Mouse (Mus musculus) hematopoietic multipotent progenitor cell, adult 10-12 weeks (in vitro differentiated cells): Measurements from ENCODE around the gene Myocos. TPM values are rescaled to one million over a fixed set of nuclear protein-coding genes. Genes with fewer than 3 reads are reported as not detected.

Experiments used
- polyA plus RNA-seq: library from polyadenylated mRNA; stranded (reverse); fragments of >175 nt; gene quantifications from 2 replicates; pipeline ENCODE4 v1.2.3, GENCODE M21; 2012; ENCODE audit warnings: low replicate concordance

Myocos gene
- not detected in 2 replicates for polyA plus RNA-seq

GRCm38 (mm10) chr1:162658119-162658518 lies at the start of gene Myocos:
Gene Myocos, minus strand, starts transcription at chr1:162658219.

GRCm38 (mm10) chr1:162639051-162639750 lies 18.8 kb downstream of the Myocos start, which contains the start of gene Myoc:
Gene Myoc, plus strand, starts transcription at chr1:162639155.

Other genes starting within 250 kb of the Myocos start
- gene Dnm3, start 180.2 kb downstream of the Myocos start, polyA plus RNA-seq = 2.2 and 2.3 TPM in 2 replicates
- gene Mettl13, start 109.7 kb downstream of the Myocos start, polyA plus RNA-seq = 3.6 and 5.9 TPM in 2 replicates
- 25.3 and 29.2 TPM in 2 replicates for gene Vamp4, start 87.7 kb downstream of the Myocos start, polyA plus RNA-seq
- 0.12 TPM in 1 of 2 replicates, not detected in the other for gene Myoc, start 19.1 kb downstream of the Myocos start, polyA plus RNA-seq
- 43.4 and 94.0 TPM in 2 replicates for gene Prrc2c, start 82.3 kb upstream of the Myocos start, polyA plus RNA-seq
- not detected in 2 replicates for gene Fmo4, start 155.8 kb upstream of the Myocos start, polyA plus RNA-seq
- not detected in 2 replicates for gene Fmo1, start 208.4 kb upstream of the Myocos start, polyA plus RNA-seq
- gene Fmo2, start 240.5 kb upstream of the Myocos start, polyA plus RNA-seq = not detected in 2 replicates